Mouse (Mus musculus): ENCODE measurements at regions not wholly inside any gene's neighbourhood (a gene's known extent, or its start where the extent isn't known, plus 50 kb on each side); places are given as distances from the start of the nearest gene placed in this dataset.

DNA sequence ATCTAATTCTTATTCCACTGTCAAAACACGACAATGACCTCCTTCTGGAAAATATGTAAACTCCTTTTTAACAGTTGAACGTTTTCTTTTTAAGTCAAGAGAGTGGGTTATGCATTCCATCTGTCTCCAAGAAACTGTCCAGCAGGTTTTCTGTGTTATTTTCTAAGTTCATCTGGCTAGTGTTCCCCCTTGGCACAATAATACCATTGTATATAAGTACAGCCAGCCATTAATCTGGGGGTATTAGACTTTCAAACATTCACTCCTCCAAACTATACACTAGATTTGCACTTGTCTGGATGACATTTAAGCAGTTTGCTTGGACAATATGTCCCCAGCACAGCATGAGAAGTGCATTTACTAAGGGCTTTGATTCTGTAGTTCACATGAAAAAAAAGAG, 358.3 kb upstream of the Mtpn start:
- TF ChIP-seq CTCF (IDR thresholded peaks at IDR 0.05 in 2 of 3, conservative IDR thresholded peaks at IDR 0.05 in 1 of 3; ENCODE audit: control insufficient read depth in 1 of 3, insufficient read depth in 1 of 3, low read depth in 2 of 3, low read length in 3 of 3, poor library complexity in 1 of 3, severe bottlenecking in 1 of 3) (no peak), NELFE (IDR thresholded peaks at IDR 0.05; ENCODE audit: low read depth, low read length) (no peak), HCFC1 (IDR thresholded peaks at IDR 0.05; ENCODE audit: low read depth, low read length) (no peak), RCOR1 (IDR thresholded peaks at IDR 0.05; ENCODE audit: low read depth, low read length) (no peak), EP300 (IDR thresholded peaks at IDR 0.05; ENCODE audit: low read depth in 1 of 2, low read length in 2 of 2) (no peak)

All from MEL (cell line).